Mouse (Mus musculus) heart, postnatal 0 days (tissue): ENCODE data around the gene Eif3k.

Experiments
- CTCF ChIP-seq: IDR thresholded peaks from 2 replicates; pipeline ENCODE4 v1.5.1; 2016; ENCODE audit warnings: antibody characterized with exemption, control low read depth, low read depth
- EP300 ChIP-seq: IDR thresholded peaks from 2 replicates; pipeline ENCODE4 v1.6.1; 2016; ENCODE audit warnings: antibody characterized with exemption, low read depth

DNA sequence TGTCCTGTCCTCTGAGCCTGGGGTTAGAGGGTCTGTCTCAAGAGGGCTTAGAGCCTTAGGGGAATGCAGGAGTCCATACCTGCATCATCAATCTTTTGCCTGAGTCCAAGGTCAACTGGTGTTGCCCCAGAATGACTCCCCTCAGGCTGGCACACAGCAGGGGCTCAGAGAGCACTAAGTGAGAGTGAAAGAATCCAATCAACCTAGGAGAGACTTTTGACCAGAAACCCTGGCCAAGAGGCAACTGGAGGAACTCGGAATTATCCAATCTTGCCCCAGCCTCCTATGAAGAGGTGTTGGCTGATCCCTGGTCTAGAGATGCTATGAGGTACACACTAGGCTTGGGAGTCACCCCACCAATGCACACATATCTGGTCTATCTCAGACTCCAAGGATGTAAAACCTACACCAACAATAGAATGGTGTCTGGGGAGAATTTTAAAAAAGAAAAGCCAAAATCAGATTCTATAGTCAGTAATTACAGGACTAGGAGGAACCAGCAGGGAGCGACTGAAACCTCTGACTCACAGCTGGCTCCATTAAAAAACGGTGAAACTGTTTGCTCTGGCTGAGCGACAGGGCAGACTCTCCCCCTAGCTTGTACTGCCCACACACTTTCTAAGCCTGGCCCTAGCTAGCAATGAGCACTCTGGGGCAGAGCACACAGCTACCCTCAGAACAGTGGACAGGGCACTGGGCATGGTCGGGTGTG, 51.2 kb downstream of the Eif3k start:
- no peak for TF ChIP-seq CTCF
- no peak for TF ChIP-seq EP300
